Mouse (Mus musculus): ENCODE measurements around the gene Tns2. TPM values are rescaled to one million over a fixed set of nuclear protein-coding genes. Genes with fewer than 3 reads are reported as not detected.
A peak's percentile ranks its signal among the peaks of the same experiment; 100 is the strongest.
"Not testable (repeated sequence)": the region's sequence is repeated elsewhere in the genome, so short reads cannot be mapped to it uniquely, and the experiment has no call there.

Tns2 gene
- total RNA-seq (2014; fragmentation: Nextera tagmentation) (not detected in 2 replicates), total RNA-seq (2017) (not detected in 2 replicates)

DNA sequence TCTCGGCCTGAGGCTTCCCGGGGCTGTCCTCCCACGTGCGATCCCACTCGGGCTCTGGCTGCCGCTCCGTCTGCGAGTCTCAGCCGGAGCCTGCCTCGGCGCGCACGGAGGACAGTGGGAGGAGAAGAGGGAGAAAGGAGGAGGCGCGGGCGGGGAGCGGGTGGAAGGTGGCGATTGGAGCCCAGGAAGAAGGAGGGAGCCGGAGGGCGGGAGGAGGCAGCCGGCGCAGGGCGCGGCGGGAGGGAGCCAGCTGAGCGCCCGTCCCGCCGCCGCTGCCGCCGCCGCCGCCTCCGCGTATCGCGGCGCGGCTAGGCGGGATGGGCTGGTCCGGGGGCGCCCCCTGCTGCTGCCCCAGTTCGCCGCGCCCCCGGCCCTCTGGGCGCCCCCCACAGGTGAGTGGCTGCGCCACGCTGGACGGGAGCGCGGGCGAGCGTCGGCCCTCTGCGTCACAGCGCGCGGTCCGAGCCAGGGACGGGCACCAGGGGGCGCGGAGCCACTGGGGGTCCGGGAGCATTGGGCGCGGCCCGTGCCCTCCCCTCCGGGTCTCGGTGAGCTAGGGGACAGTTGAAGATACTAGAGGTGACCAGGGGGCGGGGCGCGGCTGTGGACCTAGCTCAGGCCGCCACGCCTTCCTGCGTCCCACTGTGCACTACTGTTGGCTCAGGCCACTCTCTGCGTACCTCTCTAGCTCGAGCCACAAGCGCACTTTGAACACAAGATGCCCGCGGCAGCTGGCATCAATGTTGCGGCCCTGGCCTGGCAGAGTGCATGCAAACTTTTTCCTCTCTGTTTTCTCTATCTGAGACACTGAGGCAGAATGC is at the start of gene Tns2:
Tns2 (plus strand) TSS at position 253 of the 821 bp plus-strand sequence.
- ATAC-seq (replicated peaks; ENCODE audit: low FRiP score, low TSS enrichment, poor library complexity, severe bottlenecking): peak; percentile 67

GRCm38 (mm10) chr15:102051920-102052683 is 48.1 kb upstream of the Tns2 start:
- ATAC-seq (replicated peaks; ENCODE audit: low FRiP score, low TSS enrichment, poor library complexity, severe bottlenecking): peak; percentile 88

DNA sequence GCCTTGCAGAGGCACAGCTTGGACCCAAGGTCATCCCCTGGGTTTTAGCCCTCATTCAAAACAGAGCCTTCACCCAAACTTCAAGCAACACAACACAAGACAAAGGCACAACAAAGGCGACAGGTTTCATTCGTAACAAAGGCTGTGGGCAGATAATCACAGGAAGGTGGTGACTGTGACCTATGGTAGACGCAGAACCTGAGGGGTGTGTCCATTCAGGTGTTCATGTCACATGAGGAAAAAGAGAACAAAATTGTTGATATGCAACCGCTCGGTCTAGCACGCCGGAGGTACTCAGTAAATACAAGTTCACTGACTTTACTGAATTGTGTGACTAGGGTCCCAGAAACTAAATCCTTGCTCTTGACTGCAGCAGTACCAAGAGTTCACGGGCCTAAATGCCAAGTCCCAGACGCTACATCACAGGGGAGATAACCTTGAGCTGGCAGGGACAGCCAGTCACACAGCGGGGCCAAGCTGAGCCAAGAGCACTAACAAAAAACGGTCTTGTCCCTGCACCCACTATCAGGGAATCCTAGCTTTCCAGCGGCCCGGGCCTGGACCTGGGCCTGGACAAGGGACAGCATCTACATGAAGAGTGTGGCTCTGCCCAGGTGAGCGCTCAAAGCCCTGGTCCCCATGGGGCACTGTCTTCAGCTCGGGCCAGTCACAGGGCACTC is 43.6 kb upstream of the Tns2 start:
- no peak for ATAC-seq (replicated peaks; ENCODE audit: low FRiP score, low TSS enrichment, poor library complexity, severe bottlenecking)

GRCm38 (mm10) chr15:102065661-102066325 is 34.4 kb upstream of the Tns2 start:
- peak; percentile 96 for ATAC-seq (replicated peaks; ENCODE audit: low FRiP score, low TSS enrichment, poor library complexity, severe bottlenecking)

DNA sequence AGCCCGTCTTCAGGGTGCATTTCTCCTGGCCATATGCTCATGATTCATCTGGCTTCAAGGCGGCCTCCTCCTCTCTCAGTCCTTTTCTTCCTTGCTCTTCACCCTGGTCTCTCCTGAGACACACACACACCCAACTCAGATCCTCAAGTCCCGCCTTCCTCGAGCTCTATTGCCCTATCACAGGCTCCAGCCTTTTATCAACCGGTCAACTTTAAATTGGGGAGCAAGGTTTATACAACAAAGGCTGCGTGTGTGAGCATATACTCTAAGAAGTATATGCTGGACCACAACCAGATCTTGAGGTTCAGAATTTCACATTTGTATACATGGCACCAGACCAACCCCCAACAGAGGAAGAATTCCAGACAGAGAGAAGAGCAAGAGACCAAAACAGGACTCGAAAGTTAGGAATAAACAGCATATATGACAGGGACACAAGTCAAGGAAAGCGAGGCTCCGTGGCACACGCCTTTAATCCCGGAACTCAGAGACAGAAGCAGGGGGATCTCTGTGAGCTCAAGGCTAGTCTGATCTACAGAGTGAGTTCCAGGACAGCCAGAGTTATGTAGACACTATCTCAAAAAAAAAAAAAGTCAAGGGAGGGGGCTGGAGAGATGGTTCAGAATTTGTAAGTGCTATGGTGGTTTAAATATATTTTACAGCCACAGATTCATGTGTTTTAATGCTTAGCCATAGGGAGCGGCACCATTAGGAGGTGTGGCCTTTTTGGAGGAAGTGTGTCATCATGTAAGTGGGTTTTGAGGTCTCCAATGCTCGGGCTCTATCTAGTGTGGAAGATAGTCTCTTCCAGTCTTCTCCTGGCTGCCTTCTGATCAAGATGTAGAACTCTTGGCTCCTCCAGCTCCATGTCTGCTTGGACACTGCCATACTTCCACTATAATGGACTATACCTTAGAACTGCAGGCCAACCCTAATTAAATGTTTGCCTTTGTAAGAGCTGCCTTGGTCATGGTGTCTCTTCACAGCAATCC is 29.4 kb upstream of the Tns2 start:
- no peak for ATAC-seq (replicated peaks; ENCODE audit: low FRiP score, low TSS enrichment, poor library complexity, severe bottlenecking)

- ATAC-seq (replicated peaks; ENCODE audit: low FRiP score, low TSS enrichment, poor library complexity, severe bottlenecking): no peak
These were observed 27.2 kb upstream of the Tns2 start for GRCm38 (mm10) chr15:102072963-102073558.

GRCm38 (mm10) chr15:102073559-102074069 is 26.6 kb upstream of the Tns2 start, which contains the start of gene Eif4b:
TSS of gene Eif4b (plus strand) at chr15:102073773.
- ATAC-seq (replicated peaks; ENCODE audit: low FRiP score, low TSS enrichment, poor library complexity, severe bottlenecking): peak; percentile 90

DNA sequence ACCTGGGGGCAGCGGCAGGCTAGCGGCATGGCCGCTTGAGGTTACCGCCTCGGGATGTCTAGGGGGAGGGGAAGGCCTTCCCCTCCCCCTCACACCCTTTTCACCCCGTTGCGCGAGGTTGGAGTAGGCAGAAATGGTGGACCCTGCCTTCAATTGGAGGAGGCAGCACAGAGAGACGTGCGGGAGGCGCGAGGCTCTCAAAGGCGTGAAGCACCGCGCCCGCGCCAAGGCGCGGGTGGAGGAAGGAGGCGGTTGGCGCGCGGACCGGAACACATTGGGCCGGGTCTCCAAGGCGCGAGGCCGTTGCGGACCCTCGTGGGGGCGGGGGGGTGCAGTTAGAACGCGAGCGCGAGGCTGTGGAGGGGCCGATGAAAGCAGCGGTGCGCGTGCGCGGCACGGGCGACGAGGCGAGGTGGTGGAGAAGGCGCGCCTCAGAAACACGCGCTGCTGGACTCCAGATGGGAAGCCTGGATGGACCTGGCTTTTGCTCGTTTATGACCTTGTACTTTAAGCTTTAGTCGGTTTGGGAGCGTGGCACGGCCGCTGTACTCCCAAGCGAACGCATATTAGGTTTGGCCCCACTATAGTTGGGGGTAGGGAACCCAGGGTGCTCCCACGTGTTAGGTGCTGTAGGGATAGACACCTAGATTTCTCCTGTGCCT is 26.0 kb upstream of the Tns2 start:
- ATAC-seq (replicated peaks; ENCODE audit: low FRiP score, low TSS enrichment, poor library complexity, severe bottlenecking): peak; percentile 52

DNA sequence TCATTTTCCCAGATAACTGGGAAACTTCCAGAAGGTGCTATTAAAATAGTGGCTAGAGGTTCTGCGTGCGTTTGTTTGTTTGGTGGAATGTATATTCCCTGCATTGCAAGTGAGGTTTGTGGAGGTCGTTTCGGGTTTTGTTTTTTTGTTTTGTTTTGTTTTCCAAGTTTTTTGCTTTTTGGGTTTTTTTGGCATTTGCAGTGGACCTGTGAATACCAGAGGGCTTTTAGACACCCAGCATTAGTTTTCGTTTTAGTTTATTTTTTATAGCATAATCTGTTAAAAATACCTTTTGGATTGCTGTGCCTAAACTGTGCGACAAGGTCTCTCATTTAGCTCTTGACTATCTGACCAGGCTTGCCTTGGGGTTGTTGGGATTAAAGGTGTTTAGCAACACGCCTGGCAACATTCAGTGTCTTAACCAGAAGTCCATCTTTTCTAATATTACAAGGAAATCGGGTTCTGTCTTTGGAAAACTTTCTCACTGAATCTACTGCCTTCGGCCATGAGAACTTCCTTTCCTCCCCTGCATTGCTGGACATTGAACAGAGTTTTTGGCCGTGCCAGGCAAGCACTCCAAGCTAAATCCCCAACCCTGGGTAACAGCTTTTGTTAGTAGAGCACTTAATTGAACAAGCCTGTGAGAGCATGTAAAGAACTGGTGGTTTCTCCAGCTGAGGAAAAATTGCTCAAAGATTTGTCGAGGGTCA is 25.2 kb upstream of the Tns2 start:
- no peak for ATAC-seq (replicated peaks; ENCODE audit: low FRiP score, low TSS enrichment, poor library complexity, severe bottlenecking)

DNA sequence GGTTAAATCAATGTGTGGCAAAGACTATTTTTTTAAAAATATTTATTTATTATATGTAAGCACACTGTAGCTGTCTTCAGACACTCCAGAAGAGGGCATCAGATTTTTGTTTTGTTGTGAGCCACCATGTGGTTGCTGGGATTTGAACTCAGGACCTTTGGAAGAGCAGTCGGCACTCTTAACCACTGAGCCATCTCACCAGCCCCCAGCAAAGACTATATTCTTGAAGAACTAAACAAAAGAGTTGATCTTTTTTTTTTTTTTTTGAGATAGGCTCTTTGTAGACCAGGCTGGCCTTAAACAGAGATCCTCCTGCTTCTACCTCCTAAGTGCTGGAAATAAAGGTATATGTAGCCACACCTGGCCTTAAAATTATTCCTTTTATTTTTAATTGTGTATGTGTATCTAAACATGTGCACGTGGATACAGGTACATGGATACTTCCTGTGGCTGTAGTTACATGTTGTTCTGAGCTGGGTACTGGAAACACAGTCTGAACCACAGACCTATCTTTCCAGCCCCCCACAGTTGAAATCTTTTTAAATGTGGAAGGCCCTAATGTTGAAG is 23.0 kb upstream of the Tns2 start:
- ATAC-seq (replicated peaks; ENCODE audit: low FRiP score, low TSS enrichment, poor library complexity, severe bottlenecking): no peak

DNA sequence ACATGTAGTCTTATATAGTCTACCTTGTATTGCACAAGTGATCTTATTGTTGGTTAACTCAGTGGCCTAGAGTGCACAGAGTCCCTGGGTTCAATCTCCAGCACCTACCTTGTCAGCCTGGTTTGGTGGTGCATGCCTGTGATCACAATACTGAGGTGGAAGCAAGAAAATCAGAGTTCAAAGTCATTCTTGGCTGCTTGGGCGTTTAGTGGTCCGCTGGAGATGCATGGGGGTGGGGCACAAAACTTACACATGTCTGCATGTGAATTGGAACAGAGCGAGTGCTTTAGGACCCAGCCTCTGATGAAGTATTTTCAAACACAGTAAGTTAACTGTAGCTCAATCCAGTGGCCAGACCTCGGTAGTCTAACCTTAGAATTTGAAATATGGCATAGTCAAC is 21.0 kb upstream of the Tns2 start:
- no peak for ATAC-seq (replicated peaks; ENCODE audit: low FRiP score, low TSS enrichment, poor library complexity, severe bottlenecking)

GRCm38 (mm10) chr15:102079924-102080323 is 20.3 kb upstream of the Tns2 start:
- not testable (repeated sequence) for ATAC-seq (replicated peaks; ENCODE audit: low FRiP score, low TSS enrichment, poor library complexity, severe bottlenecking)

- ATAC-seq (replicated peaks; ENCODE audit: low FRiP score, low TSS enrichment, poor library complexity, severe bottlenecking): peak; percentile 38; the same call in 1 of the 2 replicates
These were observed 19.8 kb upstream of the Tns2 start for GRCm38 (mm10) chr15:102080429-102080828.

GRCm38 (mm10) chr15:102082148-102082547 is 18.1 kb upstream of the Tns2 start:
- ATAC-seq (replicated peaks; ENCODE audit: low FRiP score, low TSS enrichment, poor library complexity, severe bottlenecking): no peak

GRCm38 (mm10) chr15:102083028-102083427 is 17.2 kb upstream of the Tns2 start:
- ATAC-seq (replicated peaks; ENCODE audit: low FRiP score, low TSS enrichment, poor library complexity, severe bottlenecking): no peak

DNA sequence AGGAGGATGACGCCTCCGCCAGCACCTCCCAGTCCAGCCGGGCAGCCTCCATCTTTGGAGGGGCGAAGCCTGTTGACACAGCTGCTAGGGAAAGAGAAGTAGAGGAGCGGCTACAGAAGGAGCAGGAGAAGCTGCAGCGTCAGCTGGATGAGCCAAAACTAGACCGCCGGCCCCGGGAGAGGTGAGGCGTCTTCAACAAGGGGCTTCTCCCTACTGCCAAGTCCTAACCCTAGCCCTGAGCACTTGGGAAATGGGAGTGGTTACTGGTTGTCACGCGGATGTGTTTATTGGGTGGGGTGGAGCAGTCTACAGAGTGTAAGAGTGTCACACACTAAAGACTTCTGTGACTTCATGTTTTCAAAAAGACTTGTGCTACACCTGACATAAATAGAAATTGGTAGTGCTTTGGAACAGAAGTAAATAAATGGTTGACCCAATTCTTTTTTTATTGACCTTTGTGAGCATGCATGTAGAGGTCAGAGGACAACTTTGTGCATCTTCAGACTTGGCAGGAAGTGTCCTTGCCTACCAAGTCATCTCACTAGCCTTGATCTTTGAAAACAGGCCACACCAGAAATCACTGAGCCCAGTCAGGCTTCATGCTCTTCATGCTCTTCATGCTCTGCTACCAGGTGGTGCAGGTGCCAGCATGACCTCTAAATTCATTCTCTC is 10.2 kb upstream of the Tns2 start:
- ATAC-seq (replicated peaks; ENCODE audit: low FRiP score, low TSS enrichment, poor library complexity, severe bottlenecking): no peak

All from megakaryocyte-erythroid progenitor cell, adult 5-6 weeks (primary cell).